Mouse (Mus musculus) lung, adult 2 months (tissue): ENCODE data around the gene Spin4.

ENCODE experiments used
- CTCF ChIP-seq: fragments of 200-500 bp; IDR thresholded peaks from 2 replicates; pipeline ENCODE4 v1.5.1; 2011; ENCODE audit warnings: mild to moderate bottlenecking, low read length, control low read depth; ENCODE audit not compliant: insufficient read depth
- POLR2A ChIP-seq: fragments of 200-500 bp; IDR thresholded peaks from 2 replicates; pipeline ENCODE4 v1.6.1; 2011; ENCODE audit warnings: low read depth, mild to moderate bottlenecking, control low read depth, low read length, borderline replicate concordance; ENCODE audit errors: extremely low read depth

DNA sequence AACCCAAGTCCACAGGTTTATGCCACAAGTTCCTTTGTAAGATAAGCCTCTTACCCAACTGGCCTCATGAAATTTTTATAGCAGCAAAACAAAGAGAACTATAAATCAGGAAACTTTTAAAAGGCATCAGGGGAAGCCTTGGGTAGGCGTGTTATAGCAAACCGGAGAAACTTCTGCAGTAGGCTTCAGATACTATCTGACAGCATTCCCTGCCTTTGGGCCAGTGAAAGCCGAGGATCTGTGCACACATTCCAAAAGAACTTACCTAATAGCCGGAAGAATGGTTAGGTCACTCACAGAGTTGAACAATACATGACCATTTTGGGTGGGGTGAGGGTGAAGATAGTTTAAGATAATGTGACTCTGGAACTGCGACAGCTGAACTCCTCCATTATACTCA is 1.4 kb upstream of the Spin4 start:
- TF ChIP-seq CTCF: no peak
- TF ChIP-seq POLR2A: no peak
